Mouse (Mus musculus): ENCODE measurements around the gene Gm6592. TPM values are rescaled to one million over a fixed set of nuclear protein-coding genes. Genes with fewer than 3 reads are reported as not detected.
"Not testable (repeated sequence)": the region's sequence is repeated elsewhere in the genome, so short reads cannot be mapped to it uniquely, and the experiment has no call there.

The Gm6592 gene
- total RNA-seq (2014; rRNA removed), result not detected in 2 replicates
- not detected in 2 replicates for polyA plus RNA-seq (2015; fragmentation: Nextera tagmentation; extraction: Ambion mirVana)

DNA sequence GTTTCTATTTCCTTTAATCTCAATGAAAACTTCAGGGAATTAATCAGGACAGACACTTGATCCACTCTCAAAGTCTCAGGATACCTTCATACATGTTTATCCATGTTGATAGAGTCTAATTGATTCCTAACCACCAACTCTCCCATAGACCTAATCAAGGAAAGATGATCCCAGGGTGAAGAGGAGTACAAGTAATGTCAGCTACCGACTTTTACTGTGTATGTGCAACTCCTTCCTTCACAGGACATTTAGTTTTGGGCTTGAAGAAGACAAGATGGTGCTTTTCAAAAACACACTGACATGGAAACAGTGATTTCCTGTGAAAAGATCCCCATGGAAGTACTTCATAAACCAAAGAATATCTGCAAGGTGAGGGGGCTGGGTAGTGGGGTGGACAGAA is at the start of gene Gm6592:
Gene Gm6592, plus strand, starts transcription at position 301 of the 400 bp plus-strand sequence.
- no peak for TF ChIP-seq CTCF (IDR thresholded peaks at IDR 0.05; ENCODE audit: low read depth)
- 79% methylated on average over 1 of the region's 1 CpGs for WGBS
- H3K4me3 ChIP-seq (ENCODE audit: low read depth, low read length), result no peak within 1 kb of the TSS
- no peak for DNase-seq
- H3K27me3 ChIP-seq (ENCODE audit: insufficient read depth, low read length), result no peaks in the 10 kb centered on the region
- no peaks in the 10 kb centered on the region for H3K9me3 ChIP-seq (ENCODE audit: low read length)
- H3K36me3 ChIP-seq (ENCODE audit: insufficient read depth), result no peaks in the 10 kb centered on the region
- H3K27ac ChIP-seq (ENCODE audit: low read depth, low read length), result no peak within 1 kb of the TSS
- no peak within 1 kb of the TSS for H3K4me2 ChIP-seq (ENCODE audit: low read depth)
- H3K9ac ChIP-seq, result no peak within 1 kb of the TSS
- H3K4me1 ChIP-seq (ENCODE audit: insufficient read depth), result no peaks in the 10 kb centered on the region
- no peak for ATAC-seq

DNA sequence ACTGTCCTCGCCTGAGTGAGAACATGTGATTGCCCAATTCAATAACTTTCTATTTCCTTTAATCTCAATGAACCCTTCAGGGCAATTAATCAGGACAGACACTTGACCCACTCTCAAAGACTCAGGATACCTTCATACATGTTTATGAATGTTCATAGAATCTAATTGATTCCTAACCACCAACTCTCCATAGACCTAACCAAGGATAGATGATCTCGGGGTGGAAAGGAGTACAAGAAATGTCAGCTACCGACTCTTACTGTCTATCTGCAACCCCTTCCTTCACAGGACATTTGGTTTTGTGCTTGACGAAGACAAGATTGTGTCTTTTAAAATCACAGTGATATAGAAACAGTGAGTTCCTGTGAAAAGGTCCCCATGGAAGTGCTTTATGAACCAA is 40.4 kb upstream of the Gm6592 start, which contains the start of gene Ssxb5:
Gene Ssxb5, plus strand, starts transcription at position 301 of the 400 bp plus-strand sequence.
- H3K9ac ChIP-seq; DNase-seq; ATAC-seq; H3K27ac ChIP-seq (ENCODE audit: low read depth, low read length); H3K4me1 ChIP-seq (ENCODE audit: insufficient read depth); H3K4me2 ChIP-seq (ENCODE audit: low read depth); H3K4me3 ChIP-seq (ENCODE audit: low read depth, low read length); H3K36me3 ChIP-seq (ENCODE audit: insufficient read depth); H3K27me3 ChIP-seq (ENCODE audit: insufficient read depth, low read length); H3K9me3 ChIP-seq (ENCODE audit: low read length): not testable (repeated sequence)
- 83% methylated on average over 4 of the region's 4 CpGs for WGBS

DNA sequence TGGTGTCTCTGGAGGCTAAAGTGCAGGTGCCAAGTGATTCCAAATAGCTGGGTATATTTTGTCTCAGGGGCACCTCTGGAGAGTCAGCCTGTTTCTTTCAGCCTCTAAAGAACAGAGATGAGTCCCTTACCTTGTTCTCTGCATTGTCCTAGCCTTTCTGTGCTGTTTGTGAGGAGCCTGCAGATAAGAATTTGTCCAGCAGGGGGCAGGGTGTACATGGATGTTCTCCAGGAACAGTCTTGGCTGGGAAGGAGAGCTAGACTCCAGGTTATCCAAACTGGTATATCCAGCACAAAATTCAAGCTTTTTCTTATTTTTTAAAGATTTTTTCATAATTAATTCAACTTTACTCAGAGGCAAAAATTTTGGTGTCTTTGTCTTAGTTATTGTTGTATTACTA is 11.8 kb upstream of the Gm6592 start:
- Histone ChIP-seq H3K4me3 (ENCODE audit: low read depth, low read length) (no peak overlapping the region), H3K4me1 (ENCODE audit: insufficient read depth) (no peaks in the 10 kb centered on the region), H3K36me3 (ENCODE audit: insufficient read depth) (no peaks in the 10 kb centered on the region), H3K27me3 (ENCODE audit: insufficient read depth, low read length) (no peaks in the 10 kb centered on the region), H3K9ac (no peak overlapping the region), H3K4me2 (ENCODE audit: low read depth) (no peak overlapping the region), H3K27ac (ENCODE audit: low read depth, low read length) (no peak overlapping the region), H3K9me3 (ENCODE audit: low read length) (no peaks in the 10 kb centered on the region)
- DNase-seq (peak; percentile 48), ATAC-seq (no peak)
- TF ChIP-seq CTCF (IDR thresholded peaks at IDR 0.05; ENCODE audit: low read depth), result peak; percentile 64

DNA sequence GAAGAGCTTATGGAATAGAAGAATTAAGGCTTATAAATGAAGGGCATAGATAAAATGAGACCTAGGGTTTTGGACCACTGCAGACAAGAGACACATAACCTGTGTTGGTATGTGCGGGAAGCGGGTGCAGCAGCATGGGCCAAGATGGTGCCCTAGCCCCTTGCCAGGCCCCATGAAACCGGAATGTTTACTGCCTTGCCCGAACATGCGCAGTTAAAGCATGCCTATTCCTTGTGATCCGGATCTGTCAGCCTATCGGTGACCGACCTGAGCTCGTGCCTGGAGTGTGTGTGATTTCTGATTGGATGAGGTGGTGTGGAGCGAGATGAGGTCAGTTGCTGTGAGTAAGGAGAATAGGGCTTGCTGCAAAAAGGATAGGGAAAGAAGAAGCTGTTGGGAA is 8.7 kb downstream of the Gm6592 start:
- Histone ChIP-seq H3K4me3 (ENCODE audit: low read depth, low read length) (no peak overlapping the region), H3K36me3 (ENCODE audit: insufficient read depth) (no peaks in the 10 kb centered on the region), H3K27ac (ENCODE audit: low read depth, low read length) (no peak overlapping the region), H3K4me1 (ENCODE audit: insufficient read depth) (no peaks in the 10 kb centered on the region), H3K27me3 (ENCODE audit: insufficient read depth, low read length) (no peaks in the 10 kb centered on the region), H3K4me2 (ENCODE audit: low read depth) (no peak overlapping the region), H3K9ac (no peak overlapping the region), H3K9me3 (ENCODE audit: low read length) (no peaks in the 10 kb centered on the region)
- WGBS, result 93% methylated on average over 10 of the region's 10 CpGs
- DNase-seq (no peak), ATAC-seq (no peak)
- no peak for TF ChIP-seq CTCF (IDR thresholded peaks at IDR 0.05; ENCODE audit: low read depth)

DNA sequence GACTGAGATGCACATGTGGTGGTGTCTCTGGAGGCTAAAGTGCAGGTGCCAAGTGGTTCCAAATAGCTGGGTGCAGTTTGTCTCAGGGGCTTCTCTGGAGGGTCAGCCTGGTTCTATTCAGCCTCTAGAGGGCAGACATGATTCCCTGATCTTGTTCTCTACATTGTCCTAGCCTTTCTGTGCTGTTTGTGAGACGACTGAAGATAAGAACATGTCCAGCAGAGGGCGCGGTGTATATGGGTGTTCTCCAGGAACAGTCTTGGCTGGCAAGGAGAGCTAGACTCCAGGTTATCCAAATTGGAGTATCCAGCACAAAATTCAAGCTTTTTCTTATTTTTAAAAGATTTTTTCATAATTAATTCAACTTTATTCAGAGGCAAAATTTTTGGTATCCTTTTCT is 20.5 kb downstream of the Gm6592 start:
- DNase-seq (peak; percentile 65), ATAC-seq (peak; percentile 65)
- not testable (repeated sequence) for H3K4me1 ChIP-seq (ENCODE audit: insufficient read depth); H3K9me3 ChIP-seq (ENCODE audit: low read length); H3K36me3 ChIP-seq (ENCODE audit: insufficient read depth); H3K9ac ChIP-seq; H3K4me2 ChIP-seq (ENCODE audit: low read depth); H3K4me3 ChIP-seq (ENCODE audit: low read depth, low read length); H3K27me3 ChIP-seq (ENCODE audit: insufficient read depth, low read length); H3K27ac ChIP-seq (ENCODE audit: low read depth, low read length)
- TF ChIP-seq CTCF (IDR thresholded peaks at IDR 0.05; ENCODE audit: low read depth), result peak; percentile 64
- 7% methylated on average over 3 of the region's 3 CpGs for WGBS

DNA sequence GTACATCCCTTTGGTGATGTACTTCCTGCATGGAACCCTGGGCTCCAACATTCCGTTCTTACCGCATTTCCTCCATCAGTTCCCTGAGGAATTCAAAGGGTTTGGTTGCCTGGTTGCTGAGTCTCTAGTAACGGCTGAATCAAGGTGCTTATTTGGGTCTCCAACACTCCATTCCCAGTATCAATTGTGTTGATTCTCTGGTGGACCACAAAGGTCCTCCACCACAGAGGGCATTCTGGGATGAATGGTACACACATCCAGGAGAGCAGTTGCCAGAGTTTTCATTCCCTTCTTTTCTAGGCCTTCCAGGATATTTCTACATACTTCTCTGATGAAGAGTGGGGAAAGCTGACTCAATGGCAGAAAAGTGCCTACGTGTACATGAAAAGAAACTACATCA is 30.2 kb downstream of the Gm6592 start, which contains the start of gene Gm5751:
Gene Gm5751, plus strand, starts transcription at position 301 of the 400 bp plus-strand sequence.
- ATAC-seq; H3K4me3 ChIP-seq (ENCODE audit: low read depth, low read length); H3K9ac ChIP-seq; H3K4me1 ChIP-seq (ENCODE audit: insufficient read depth); H3K9me3 ChIP-seq (ENCODE audit: low read length); H3K27me3 ChIP-seq (ENCODE audit: insufficient read depth, low read length); H3K27ac ChIP-seq (ENCODE audit: low read depth, low read length); H3K36me3 ChIP-seq (ENCODE audit: insufficient read depth); H3K4me2 ChIP-seq (ENCODE audit: low read depth); DNase-seq: not testable (repeated sequence)
- 96% methylated on average over 3 of the region's 4 CpGs for WGBS

DNA sequence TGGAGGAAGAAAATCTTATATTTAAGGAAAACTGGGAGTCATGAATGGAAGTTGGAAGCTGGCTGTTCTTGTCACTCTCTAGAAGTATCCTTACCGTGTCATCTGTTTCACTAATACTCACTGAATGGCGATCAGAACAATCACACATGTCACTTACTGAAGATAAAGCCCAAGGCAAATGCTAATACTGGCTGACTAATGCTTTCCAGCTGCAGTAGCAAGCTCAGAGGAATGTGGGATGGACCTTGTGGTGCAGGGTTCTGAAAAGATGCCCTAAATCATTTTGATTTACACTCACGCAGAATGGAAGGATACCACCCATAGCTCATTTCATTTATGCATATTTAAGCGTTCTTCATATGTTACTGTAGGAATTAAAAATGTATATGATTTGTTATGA is 40.5 kb downstream of the Gm6592 start:
- Histone ChIP-seq H3K9me3 (ENCODE audit: low read length) (no peaks in the 10 kb centered on the region), H3K36me3 (ENCODE audit: insufficient read depth) (0 out of 2 replicates have a peak, but pooled peaks cover 3% of the 10 kb centered on the region), H3K27me3 (ENCODE audit: insufficient read depth, low read length) (no peaks in the 10 kb centered on the region), H3K9ac (no peak overlapping the region), H3K4me3 (ENCODE audit: low read depth, low read length) (no peak overlapping the region), H3K4me2 (ENCODE audit: low read depth) (no peak overlapping the region), H3K27ac (ENCODE audit: low read depth, low read length) (no peak overlapping the region), H3K4me1 (ENCODE audit: insufficient read depth) (no peaks in the 10 kb centered on the region)
- no peak for TF ChIP-seq CTCF (IDR thresholded peaks at IDR 0.05; ENCODE audit: low read depth)
- WGBS, result 75% methylated on average over 4 of the region's 4 CpGs
- ATAC-seq (no peak), DNase-seq (no peak)

DNA sequence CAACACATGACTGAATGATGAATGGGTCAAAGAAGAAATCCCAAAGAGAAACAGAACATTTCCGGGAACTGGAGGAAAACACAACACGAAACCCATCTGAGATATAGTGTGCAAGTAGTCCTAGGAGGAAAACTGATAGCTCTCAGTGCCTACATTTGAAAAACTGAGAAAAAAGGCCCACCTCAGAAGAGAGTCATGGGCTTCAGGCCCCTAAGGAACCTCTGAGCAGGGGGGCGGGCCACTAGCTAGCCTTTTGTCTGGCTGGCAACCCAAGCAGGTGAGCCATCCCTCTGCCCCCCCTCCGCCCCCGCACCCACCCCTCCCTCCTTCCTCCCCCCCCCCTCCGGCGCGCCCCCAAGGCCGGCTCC is 48.2 kb downstream of the Gm6592 start:
- Histone ChIP-seq H3K4me2 (ENCODE audit: low read depth) (peak overlapping the region; percentile 66), H3K27me3 (ENCODE audit: insufficient read depth, low read length) (no peaks in the 10 kb centered on the region), H3K4me3 (ENCODE audit: low read depth, low read length) (peak overlapping the region; percentile 51), H3K9ac (peak overlapping the region; percentile 75), H3K36me3 (ENCODE audit: insufficient read depth) (0 out of 2 replicates have a peak, but pooled peaks cover 3% of the 10 kb centered on the region), H3K27ac (ENCODE audit: low read depth, low read length) (no peak overlapping the region), H3K9me3 (ENCODE audit: low read length) (no peaks in the 10 kb centered on the region), H3K4me1 (ENCODE audit: insufficient read depth) (no peaks in the 10 kb centered on the region)
- DNase-seq (peak; percentile 16), ATAC-seq (peak; percentile 12)
- TF ChIP-seq CTCF (IDR thresholded peaks at IDR 0.05; ENCODE audit: low read depth), result no peak
- WGBS, result 32% methylated on average over 5 of the region's 9 CpGs
